Mouse (Mus musculus) testis, adult 2 months (tissue): Measurements from ENCODE around the gene 1700001J03Rik.

Experiments
- CTCF ChIP-seq: fragments of 200-500 bp; IDR thresholded peaks from 2 replicates; pipeline ENCODE4 v1.5.1; 2012; ENCODE audit warnings: low read depth, mild to moderate bottlenecking, inconsistent platforms, low read length, moderate library complexity; ENCODE audit not compliant: control insufficient read depth, insufficient read depth, insufficient replicate concordance
- POLR2A ChIP-seq: fragments of 200-500 bp; IDR thresholded peaks from 2 replicates; pipeline ENCODE4 v1.6.1; 2012; ENCODE audit warnings: low read depth, mild to moderate bottlenecking, inconsistent platforms, low read length, moderate library complexity; ENCODE audit not compliant: control insufficient read depth

DNA sequence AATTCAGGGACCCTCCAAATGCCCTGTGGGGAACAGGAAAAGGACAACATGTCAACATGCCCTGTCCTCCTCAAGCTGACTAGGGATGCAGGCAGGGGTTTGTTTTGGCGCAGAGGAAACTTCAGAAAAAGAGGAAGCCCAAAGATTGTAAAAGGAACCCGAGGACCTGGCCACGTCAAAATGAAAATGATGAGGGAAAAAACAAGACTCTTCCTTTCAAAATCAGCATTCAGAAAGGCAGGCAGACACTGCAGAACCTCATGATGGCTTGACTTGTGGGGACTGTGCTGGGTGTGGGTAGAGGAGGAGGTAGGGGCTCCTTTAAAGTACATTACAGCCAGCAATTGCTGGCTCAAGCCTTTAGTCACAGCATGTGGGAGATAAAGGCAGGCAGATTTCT lies 34.6 kb downstream of the 1700001J03Rik start:
- TF ChIP-seq POLR2A (no peak), CTCF (no peak)
